Mouse (Mus musculus): ENCODE measurements around the gene Dock2. TPM values are rescaled to one million over a fixed set of nuclear protein-coding genes. Genes with fewer than 3 reads are reported as not detected.

The Dock2 gene
- polyA plus RNA-seq, 1 experiment from 2014 or later: 3.0 TPM

- WGBS: 58% methylated on average over 2 of the region's 2 CpGs
- Histone ChIP-seq H3K27me3 (ENCODE audit: control insufficient read depth, insufficient read depth, low read length) (no peaks in the 10 kb centered on the region), H3K4me3 (ENCODE audit: low read depth, low read length) (no peak overlapping the region), H3K9ac (replicated peaks; ENCODE audit: low read depth, low read length) (no peak overlapping the region), H3K27ac (ENCODE audit: low read length) (no peak overlapping the region), H3K4me1 (ENCODE audit: control insufficient read depth, insufficient read depth, low read length) (no peaks in the 10 kb centered on the region), H3K36me3 (ENCODE audit: control insufficient read depth, insufficient read depth, low read length) (no peaks in the 10 kb centered on the region), H3K4me2 (replicated peaks; ENCODE audit: low read depth, low read length) (no peak overlapping the region), H3K9me3 (ENCODE audit: control insufficient read depth, low read depth, low read length) (no peaks in the 10 kb centered on the region)
- ATAC-seq (ENCODE audit: insufficient number of reproducible peaks, insufficient read depth, low FRiP score, low read depth): no peak
Observed at GRCm38 (mm10) chr11:34290708-34291107, 493.0 kb downstream of the Dock2 start.

GRCm38 (mm10) chr11:34290265-34290664 lies 493.4 kb downstream of the Dock2 start:
- WGBS: 55% methylated on average over 4 of the region's 4 CpGs
- no peak overlapping the region for H3K9ac ChIP-seq (replicated peaks; ENCODE audit: low read depth, low read length)
- no peaks in the 10 kb centered on the region for H3K9me3 ChIP-seq (ENCODE audit: control insufficient read depth, low read depth, low read length)
- H3K4me2 ChIP-seq (replicated peaks; ENCODE audit: low read depth, low read length): no peak overlapping the region
- no peak overlapping the region for H3K4me3 ChIP-seq (ENCODE audit: low read depth, low read length)
- no peak overlapping the region for H3K27ac ChIP-seq (ENCODE audit: low read length)
- no peaks in the 10 kb centered on the region for H3K27me3 ChIP-seq (ENCODE audit: control insufficient read depth, insufficient read depth, low read length)
- no peaks in the 10 kb centered on the region for H3K4me1 ChIP-seq (ENCODE audit: control insufficient read depth, insufficient read depth, low read length)
- ATAC-seq (ENCODE audit: insufficient number of reproducible peaks, insufficient read depth, low FRiP score, low read depth): no peak
- H3K36me3 ChIP-seq (ENCODE audit: control insufficient read depth, insufficient read depth, low read length): no peaks in the 10 kb centered on the region

- WGBS: 52% methylated on average over 13 of the region's 13 CpGs
Observed at GRCm38 (mm10) chr11:34284124-34284808, 499.4 kb downstream of the Dock2 start.

GRCm38 (mm10) chr11:34277047-34277445 lies 506.6 kb downstream of the Dock2 start:
- Histone ChIP-seq H3K9me3 (ENCODE audit: control insufficient read depth, low read depth, low read length) (no peaks in the 10 kb centered on the region), H3K36me3 (ENCODE audit: control insufficient read depth, insufficient read depth, low read length) (no peaks in the 10 kb centered on the region), H3K9ac (replicated peaks; ENCODE audit: low read depth, low read length) (no peak overlapping the region), H3K4me3 (ENCODE audit: low read depth, low read length) (no peak overlapping the region), H3K27me3 (ENCODE audit: control insufficient read depth, insufficient read depth, low read length) (no peaks in the 10 kb centered on the region), H3K27ac (ENCODE audit: low read length) (no peak overlapping the region), H3K4me1 (ENCODE audit: control insufficient read depth, insufficient read depth, low read length) (no peaks in the 10 kb centered on the region), H3K4me2 (replicated peaks; ENCODE audit: low read depth, low read length) (no peak overlapping the region)
- 67% methylated on average over 3 of the region's 3 CpGs for WGBS
- ATAC-seq (ENCODE audit: insufficient number of reproducible peaks, insufficient read depth, low FRiP score, low read depth): no peak

More at GRCm38 (mm10) chr11:34284124-34284808, 499.4 kb downstream of the Dock2 start:
- Histone ChIP-seq H3K36me3 (ENCODE audit: control insufficient read depth, insufficient read depth, low read length) (no peaks in the 10 kb centered on the region), H3K4me1 (ENCODE audit: control insufficient read depth, insufficient read depth, low read length) (no peaks in the 10 kb centered on the region), H3K4me3 (ENCODE audit: low read depth, low read length) (no peak overlapping the region), H3K9ac (replicated peaks; ENCODE audit: low read depth, low read length) (no peak overlapping the region), H3K4me2 (replicated peaks; ENCODE audit: low read depth, low read length) (no peak overlapping the region), H3K9me3 (ENCODE audit: control insufficient read depth, low read depth, low read length) (no peaks in the 10 kb centered on the region), H3K27ac (ENCODE audit: low read length) (no peak overlapping the region), H3K27me3 (ENCODE audit: control insufficient read depth, insufficient read depth, low read length) (no peaks in the 10 kb centered on the region)
- ATAC-seq (ENCODE audit: insufficient number of reproducible peaks, insufficient read depth, low FRiP score, low read depth): no peak

GRCm38 (mm10) chr11:34276363-34277046 lies 507.2 kb downstream of the Dock2 start:
- no peak overlapping the region for H3K9ac ChIP-seq (replicated peaks; ENCODE audit: low read depth, low read length)
- no peak for ATAC-seq (ENCODE audit: insufficient number of reproducible peaks, insufficient read depth, low FRiP score, low read depth)
- no peaks in the 10 kb centered on the region for H3K9me3 ChIP-seq (ENCODE audit: control insufficient read depth, low read depth, low read length)
- no peak overlapping the region for H3K27ac ChIP-seq (ENCODE audit: low read length)
- H3K4me2 ChIP-seq (replicated peaks; ENCODE audit: low read depth, low read length): no peak overlapping the region
- H3K36me3 ChIP-seq (ENCODE audit: control insufficient read depth, insufficient read depth, low read length): no peaks in the 10 kb centered on the region
- no peaks in the 10 kb centered on the region for H3K4me1 ChIP-seq (ENCODE audit: control insufficient read depth, insufficient read depth, low read length)
- H3K4me3 ChIP-seq (ENCODE audit: low read depth, low read length): no peak overlapping the region
- H3K27me3 ChIP-seq (ENCODE audit: control insufficient read depth, insufficient read depth, low read length): no peaks in the 10 kb centered on the region
- 76% methylated on average over 14 of the region's 14 CpGs for WGBS

GRCm38 (mm10) chr11:34275941-34276340 lies 507.8 kb downstream of the Dock2 start:
- Histone ChIP-seq H3K27me3 (ENCODE audit: control insufficient read depth, insufficient read depth, low read length) (no peaks in the 10 kb centered on the region), H3K9me3 (ENCODE audit: control insufficient read depth, low read depth, low read length) (no peaks in the 10 kb centered on the region), H3K27ac (ENCODE audit: low read length) (no peak overlapping the region), H3K4me2 (replicated peaks; ENCODE audit: low read depth, low read length) (no peak overlapping the region), H3K36me3 (ENCODE audit: control insufficient read depth, insufficient read depth, low read length) (no peaks in the 10 kb centered on the region), H3K4me1 (ENCODE audit: control insufficient read depth, insufficient read depth, low read length) (no peaks in the 10 kb centered on the region), H3K9ac (replicated peaks; ENCODE audit: low read depth, low read length) (no peak overlapping the region), H3K4me3 (ENCODE audit: low read depth, low read length) (no peak overlapping the region)
- 43% methylated on average over 2 of the region's 2 CpGs for WGBS
- no peak for ATAC-seq (ENCODE audit: insufficient number of reproducible peaks, insufficient read depth, low FRiP score, low read depth)

- no peaks in the 10 kb centered on the region for H3K9me3 ChIP-seq (ENCODE audit: control insufficient read depth, low read depth, low read length)
- no peak overlapping the region for H3K9ac ChIP-seq (replicated peaks; ENCODE audit: low read depth, low read length)
- H3K4me2 ChIP-seq (replicated peaks; ENCODE audit: low read depth, low read length): no peak overlapping the region
- no peak overlapping the region for H3K27ac ChIP-seq (ENCODE audit: low read length)
- no peaks in the 10 kb centered on the region for H3K27me3 ChIP-seq (ENCODE audit: control insufficient read depth, insufficient read depth, low read length)
- WGBS: 72% methylated on average over 10 of the region's 10 CpGs
- H3K4me3 ChIP-seq (ENCODE audit: low read depth, low read length): no peak overlapping the region
- no peak for ATAC-seq (ENCODE audit: insufficient number of reproducible peaks, insufficient read depth, low FRiP score, low read depth)
- H3K4me1 ChIP-seq (ENCODE audit: control insufficient read depth, insufficient read depth, low read length): no peaks in the 10 kb centered on the region
- H3K36me3 ChIP-seq (ENCODE audit: control insufficient read depth, insufficient read depth, low read length): no peaks in the 10 kb centered on the region
Observed at GRCm38 (mm10) chr11:34272016-34272415, 511.7 kb downstream of the Dock2 start.

GRCm38 (mm10) chr11:34264099-34264498 lies 519.6 kb downstream of the Dock2 start:
- H3K27me3 ChIP-seq (ENCODE audit: control insufficient read depth, insufficient read depth, low read length): no peaks in the 10 kb centered on the region
- H3K4me1 ChIP-seq (ENCODE audit: control insufficient read depth, insufficient read depth, low read length): no peaks in the 10 kb centered on the region
- no peak overlapping the region for H3K27ac ChIP-seq (ENCODE audit: low read length)
- no peaks in the 10 kb centered on the region for H3K36me3 ChIP-seq (ENCODE audit: control insufficient read depth, insufficient read depth, low read length)
- H3K9me3 ChIP-seq (ENCODE audit: control insufficient read depth, low read depth, low read length): no peaks in the 10 kb centered on the region
- H3K4me2 ChIP-seq (replicated peaks; ENCODE audit: low read depth, low read length): no peak overlapping the region
- no peak overlapping the region for H3K9ac ChIP-seq (replicated peaks; ENCODE audit: low read depth, low read length)
- 93% methylated on average over 1 of the region's 1 CpGs for WGBS
- no peak for ATAC-seq (ENCODE audit: insufficient number of reproducible peaks, insufficient read depth, low FRiP score, low read depth)
- no peak overlapping the region for H3K4me3 ChIP-seq (ENCODE audit: low read depth, low read length)

All from stomach, embryonic 14.5 days (tissue).